Mouse (Mus musculus) embryonic stem cell, embryonic (primary cell): Measurements from ENCODE around the gene Ccnt1.

ENCODE experiments used
- CTCF ChIA-PET, 4 experiments: fragments of 300-600 bp in 2 of 4; fragments of 350-600 bp in 2 of 4; sonication (Branson Sonifier 250); formaldehyde crosslinking; loops; one replicate each; lab custom pipeline; 2022; ENCODE audit warnings: inconsistent platforms in 2 of 4; lab: Charles Lee
- POLR2A ChIA-PET, 4 experiments: fragments of 300-600 bp in 2 of 4; fragments of 350-600 bp in 2 of 4; sonication (Branson Sonifier 250); formaldehyde crosslinking; loops; one replicate each; lab custom pipeline; 2022; ENCODE audit warnings: antibody characterized with exemption in 4 of 4, inconsistent platforms in 1 of 4; lab: Charles Lee

Ccnt1 gene

GRCm38 (mm10) chr15:98512799-98513321 is 57.9 kb downstream of the Ccnt1 start:
- POLR2A ChIA-PET: interaction anchor here in 2 of 4 experiments (0.6 to 3.5 kb wide), 3 partner anchors 7 to 110 kb away, joined by 4 to 11 read pairs (median 6); no protein-coding TSS in a partner anchor
- CTCF ChIA-PET: interaction anchor here in 1 of 4 experiments (1.3 kb wide), 1 partner anchor 8 kb away, joined by 3 read pairs; no protein-coding TSS in a partner anchor

DNA sequence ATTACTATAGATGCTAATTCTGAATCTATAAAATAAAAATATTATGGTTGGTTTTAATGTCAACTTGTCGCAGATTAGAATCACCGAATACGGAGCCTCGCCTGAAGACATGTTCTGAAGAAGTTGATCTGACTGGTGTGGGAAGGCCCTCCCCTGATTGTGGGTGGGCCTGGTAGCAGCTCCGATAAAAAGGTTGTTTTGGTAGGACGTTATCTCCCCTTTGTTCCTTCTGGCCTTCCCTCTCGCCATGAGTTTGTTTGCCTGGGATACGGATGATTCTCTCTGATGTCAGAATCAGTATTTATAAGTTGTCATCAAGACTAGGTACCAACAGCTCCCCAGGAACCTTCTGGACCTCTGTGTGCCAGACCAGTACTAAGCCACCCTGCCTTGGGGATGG is 58.5 kb downstream of the Ccnt1 start:
- CTCF ChIA-PET: interaction anchor here in 1 of 4 experiments (1.3 kb wide), 1 partner anchor 8 kb away, joined by 3 read pairs; no protein-coding TSS in a partner anchor

GRCm38 (mm10) chr15:98511386-98511928 is 59.3 kb downstream of the Ccnt1 start:
- CTCF ChIA-PET: interaction anchor here in 1 of 4 experiments (0.7 kb wide), 1 partner anchor 1195 kb away, joined by 3 read pairs; no protein-coding TSS in a partner anchor
- POLR2A ChIA-PET: interaction anchor here in 3 of 4 experiments (0.6 to 3.5 kb wide), 6 partner anchors 11 to 362 kb away, joined by 3 to 11 read pairs (median 4); partner anchors contain the start of gene Rnd1 (in 1 of the 3)

More for the DNA sequence above, 58.5 kb downstream of the Ccnt1 start:
- POLR2A ChIA-PET: interaction anchor here in 2 of 4 experiments (0.6 to 3.5 kb wide), 3 partner anchors 8 to 19 kb away, joined by 3 to 11 read pairs (median 4); no protein-coding TSS in a partner anchor

DNA sequence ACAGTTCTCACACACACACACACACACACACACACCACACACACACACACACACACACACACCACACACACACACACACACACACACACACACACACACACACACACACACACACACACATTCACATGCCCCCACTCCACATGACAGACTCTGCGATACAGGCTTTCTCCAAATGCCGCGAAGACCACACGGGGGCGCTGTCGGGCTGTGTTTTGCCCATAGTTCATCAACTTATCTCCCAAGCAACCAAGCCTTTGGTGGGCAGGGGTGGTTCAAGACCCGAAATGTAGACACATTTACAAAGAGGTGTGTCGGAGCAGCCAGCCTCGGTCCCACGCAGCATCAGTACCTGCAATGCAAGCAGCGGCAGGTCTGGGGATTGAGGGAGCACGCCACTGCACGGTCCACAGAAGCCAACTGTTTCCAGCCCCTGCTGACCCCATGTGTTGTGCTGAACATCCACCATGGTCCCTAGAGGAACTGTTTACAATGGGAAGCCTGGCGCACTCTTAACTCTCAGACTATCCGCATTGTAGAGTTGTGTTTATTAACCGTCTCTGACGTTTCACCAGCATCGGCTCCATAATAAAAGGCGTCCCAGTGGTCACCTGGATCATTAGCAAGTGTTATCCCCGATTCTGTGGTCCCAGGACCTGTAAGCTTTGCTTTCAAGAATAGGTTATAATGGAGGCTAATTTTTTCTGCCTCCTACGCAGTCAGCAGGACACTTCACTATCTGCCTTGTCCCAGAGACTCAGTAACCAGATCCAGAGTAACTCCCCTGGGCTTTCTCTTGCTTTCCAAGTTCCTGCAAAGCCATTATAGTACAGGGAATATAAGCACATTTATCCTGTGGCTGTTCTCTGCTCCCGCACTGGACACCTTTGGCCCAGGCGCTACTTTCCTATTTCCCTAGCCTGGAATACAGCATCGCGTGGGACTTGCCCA is 60.0 kb downstream of the Ccnt1 start:
- ChIA-PET CTCF (interaction anchor here in 2 of 4 experiments (0.6 to 0.7 kb wide), 2 partner anchors 297 to 1194 kb away, joined by 3 read pairs; no protein-coding TSS in a partner anchor), POLR2A (interaction anchor here in 3 of 4 experiments (0.7 to 3.5 kb wide), 6 partner anchors 9 to 362 kb away, joined by 3 to 11 read pairs (median 4); partner anchors contain the start of gene Rnd1 (in 1 of the 3))

DNA sequence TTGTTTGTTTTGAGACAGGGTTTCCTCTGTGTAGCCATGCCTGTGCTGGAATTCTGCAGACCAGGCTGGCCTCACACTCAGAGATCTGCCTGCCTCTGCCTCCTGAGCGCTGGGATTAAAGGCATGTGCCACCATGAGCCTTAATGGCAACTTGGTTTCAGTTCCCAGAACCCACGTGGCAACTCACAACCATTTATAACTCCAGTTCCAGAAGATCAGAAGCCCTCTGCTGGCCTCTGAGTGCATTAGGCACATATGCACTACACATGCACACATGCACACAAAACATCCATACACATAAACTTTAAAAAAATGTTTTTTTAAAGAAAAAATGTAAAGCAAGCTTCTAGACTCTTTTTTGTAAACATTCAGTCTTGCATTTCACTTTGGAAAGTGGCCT is 61.3 kb downstream of the Ccnt1 start:
- ChIA-PET CTCF (interaction anchor here in 1 of 4 experiments (0.7 kb wide), 1 partner anchor 340 kb away, joined by 3 read pairs; no protein-coding TSS in a partner anchor), POLR2A (interaction anchor here in 1 of 4 experiments (1.3 kb wide), 1 partner anchor 8 kb away, joined by 3 read pairs; no protein-coding TSS in a partner anchor)

DNA sequence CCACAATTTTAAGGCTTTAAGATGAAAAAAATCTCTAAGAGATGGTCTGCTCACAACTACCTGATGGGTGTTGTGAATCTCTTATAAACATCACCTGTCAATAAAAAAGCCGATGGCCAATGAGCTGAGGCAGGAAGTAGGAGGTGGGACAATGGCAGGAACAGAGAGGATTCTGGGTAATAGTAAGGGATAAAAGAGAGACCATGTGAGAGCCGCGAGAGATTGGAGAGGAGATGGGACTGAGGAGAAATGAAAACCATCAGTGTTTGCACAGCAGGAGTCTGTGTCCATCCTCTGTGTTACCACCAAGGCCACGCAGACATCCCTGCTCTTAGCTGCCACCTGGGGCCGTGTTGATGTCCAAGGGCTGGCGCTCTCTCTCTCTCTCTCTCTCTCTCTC is 63.4 kb downstream of the Ccnt1 start:
- CTCF ChIA-PET: interaction anchor here in 3 of 4 experiments (0.6 to 2.9 kb wide), 11 partner anchors 10 to 457 kb away, joined by 3 to 39 read pairs (median 5); partner anchors contain the start of gene Fkbp11 (in 1 of the 3)
- POLR2A ChIA-PET: interaction anchor here in 3 of 4 experiments (0.6 to 1.7 kb wide), 24 partner anchors 9 to 1422 kb away, joined by 3 to 8 read pairs (median 4); partner anchors contain the start of genes Arf3 (in 1 of the 3) and Prkag1 (in 1 of the 3)

DNA sequence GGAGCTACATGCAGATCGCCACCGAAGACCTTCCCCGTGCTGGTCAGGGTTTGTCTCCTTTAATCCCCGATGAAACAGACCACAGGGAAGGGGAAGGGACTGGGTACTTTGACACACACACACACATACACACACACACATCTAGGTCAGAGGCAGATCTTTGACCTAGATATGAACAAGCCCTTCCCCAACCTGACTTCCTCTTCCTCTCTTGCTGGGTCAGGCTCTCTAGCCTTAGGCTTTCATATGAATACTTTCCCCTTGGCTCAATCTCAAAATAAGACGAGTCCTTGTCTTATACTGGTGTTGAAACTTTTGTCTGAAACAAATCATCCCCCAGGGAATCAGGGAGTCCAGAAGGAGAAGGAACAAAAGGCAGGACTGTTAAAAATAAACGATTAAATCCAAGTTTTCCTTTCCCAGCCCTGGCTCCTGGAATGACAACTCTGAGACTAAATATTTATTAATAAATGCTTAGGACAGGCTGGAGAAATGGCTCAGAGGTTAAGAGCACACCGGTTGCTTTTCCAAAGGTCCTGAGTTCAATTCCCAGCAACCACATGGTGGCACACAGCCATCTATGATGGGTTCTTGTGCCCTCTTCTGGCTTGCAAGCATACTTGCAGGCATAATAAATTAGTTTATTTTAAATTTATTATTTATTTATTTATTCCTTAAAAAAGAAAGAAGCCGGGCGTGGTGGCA is 64.3 kb downstream of the Ccnt1 start:
- POLR2A ChIA-PET: interaction anchor here in 3 of 4 experiments (0.7 to 1.7 kb wide), 15 partner anchors 11 to 1423 kb away, joined by 3 to 8 read pairs (median 4); partner anchors contain the start of genes Arf3 (in 1 of the 3) and Prkag1 (in 1 of the 3)

DNA sequence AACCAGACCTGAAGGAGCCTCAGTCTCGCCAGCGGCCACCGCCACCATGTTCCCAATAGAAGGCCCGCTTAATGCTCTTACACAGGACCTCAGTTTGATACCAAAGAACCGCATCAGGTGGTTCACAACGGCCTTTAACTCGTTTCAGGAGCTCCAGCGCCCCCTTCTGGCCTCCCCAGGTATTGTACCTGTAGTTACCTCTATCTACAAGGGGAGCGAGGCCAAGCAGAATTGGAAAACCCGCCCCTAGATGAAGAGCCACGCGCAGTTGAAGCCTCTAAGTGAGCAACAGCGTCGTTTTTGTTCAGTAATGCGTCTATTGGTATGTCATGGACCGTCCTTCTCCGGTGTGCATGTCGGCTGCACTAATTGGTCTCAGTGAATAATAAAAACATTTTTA is 66.2 kb downstream of the Ccnt1 start:
- ChIA-PET CTCF (interaction anchor here (0.5 to 2.5 kb wide), 25 partner anchors 8 to 655 kb away, joined by 3 to 15 read pairs (median 3); no protein-coding TSS in a partner anchor), POLR2A (interaction anchor here in 3 of 4 experiments (0.5 to 1.6 kb wide), 8 partner anchors 12 to 249 kb away, joined by 3 to 9 read pairs (median 4); partner anchors contain the start of gene Kansl2 (in 1 of the 3))

More for the DNA sequence above, 64.3 kb downstream of the Ccnt1 start:
- CTCF ChIA-PET: interaction anchor here in 3 of 4 experiments (0.6 to 2.9 kb wide), 7 partner anchors 11 to 720 kb away, joined by 4 to 39 read pairs (median 6); partner anchors contain the start of gene Fkbp11 (in 1 of the 3)

DNA sequence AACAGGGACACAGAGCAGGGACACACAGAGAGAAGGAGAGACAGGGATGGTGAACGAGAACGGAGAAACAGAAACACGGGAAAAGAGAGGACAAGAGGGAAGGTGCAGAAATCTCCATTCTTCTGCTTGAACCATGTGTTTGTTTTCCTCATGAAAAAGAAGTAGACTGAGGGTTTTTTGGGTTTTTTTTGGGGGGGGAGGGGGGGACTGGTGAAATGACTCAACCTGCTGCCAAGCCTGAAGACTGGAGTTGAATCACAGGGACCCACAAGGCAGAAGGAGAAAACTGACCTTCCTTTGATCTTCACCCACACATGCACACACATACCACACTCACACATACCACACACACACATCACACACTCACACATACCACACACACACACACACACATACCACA is 67.4 kb downstream of the Ccnt1 start:
- POLR2A ChIA-PET: no interaction called here
- CTCF ChIA-PET: interaction anchor here in 2 of 4 experiments (1.1 to 1.5 kb wide), 3 partner anchors 25 to 129 kb away, joined by 3 to 4 read pairs (median 3); no protein-coding TSS in a partner anchor

GRCm38 (mm10) chr15:98497631-98498030 is 73.1 kb downstream of the Ccnt1 start:
- POLR2A ChIA-PET: no interaction called here
- CTCF ChIA-PET: interaction anchor here in 2 of 4 experiments (0.7 to 1.3 kb wide), 3 partner anchors 20 to 366 kb away, joined by 3 to 4 read pairs (median 3); no protein-coding TSS in a partner anchor

GRCm38 (mm10) chr15:98492102-98492501 is 78.6 kb downstream of the Ccnt1 start, which contains the start of gene Olfr279:
Gene Olfr279 (plus strand): TSS chr15:98492402.
- POLR2A ChIA-PET: no interaction called here
- CTCF ChIA-PET: interaction anchor here in 2 of 4 experiments (0.5 to 0.7 kb wide), 3 partner anchors 311 to 332 kb away, joined by 3 to 5 read pairs (median 3); no protein-coding TSS in a partner anchor

- ChIA-PET CTCF (no interaction called here), POLR2A (no interaction called here)
Observed at GRCm38 (mm10) chr15:98491332-98491731, 79.4 kb downstream of the Ccnt1 start.
